Mouse (Mus musculus) neural tube, embryonic 14.5 days (tissue): ENCODE data around the gene Nol9. TPM values are rescaled to one million over a fixed set of nuclear protein-coding genes. Genes with fewer than 3 reads are reported as not detected.

Experiments used
- ATAC-seq: fragments of 200-750 bp; cut with Nextera tagmentation; 2 replicates; pipeline ENCODE4 v1.8.0; 2017; ENCODE audit warnings: low read depth, mild to moderate bottlenecking, moderate TSS enrichment, moderate library complexity
- H3K27ac ChIP-seq: fragments of 300-500 bp; sonication (generic); 2 replicates; pipeline ENCODE4 v1.5.1; 2014; ENCODE audit warnings: low read depth, mild to moderate bottlenecking, control low read depth, low read length, moderate library complexity, mixed read lengths
- H3K27me3 ChIP-seq: fragments of 300-500 bp; sonication (generic); 2 replicates; pipeline ENCODE4 v1.6.1; 2014; ENCODE audit warnings: low read length; ENCODE audit not compliant: control insufficient read depth, insufficient read depth
- H3K36me3 ChIP-seq: fragments of 300-500 bp; sonication (generic); 2 replicates; pipeline ENCODE4 v1.6.1; 2014; ENCODE audit warnings: low read length, mixed read lengths; ENCODE audit not compliant: control insufficient read depth, insufficient read depth
- H3K4me1 ChIP-seq: fragments of 300-500 bp; sonication (generic); 2 replicates; pipeline ENCODE4 v1.6.1; 2014; ENCODE audit warnings: low read length; ENCODE audit not compliant: control insufficient read depth, insufficient read depth
- H3K4me2 ChIP-seq: fragments of 300-500 bp; sonication (generic); 2 replicates; pipeline ENCODE4 v1.6.1; 2014; ENCODE audit warnings: mild to moderate bottlenecking, low read depth, low read length, control low read depth
- H3K4me3 ChIP-seq: fragments of 300-500 bp; sonication (generic); 2 replicates; pipeline ENCODE4 v1.5.1; 2014; ENCODE audit warnings: low read depth, low read length, control low read depth, mixed read lengths
- H3K9ac ChIP-seq: fragments of 300-500 bp; sonication (generic); replicated peaks from 2 replicates; pipeline ENCODE4 v1.6.1; 2014; ENCODE audit warnings: low read depth, mild to moderate bottlenecking, control low read depth, low read length, mixed read lengths
- H3K9me3 ChIP-seq: fragments of 300-500 bp; sonication (generic); 2 replicates; pipeline ENCODE4 v1.6.1; 2016; ENCODE audit warnings: low read length; ENCODE audit not compliant: control insufficient read depth
- WGBS: fragments of 180-500 bp; shearing (Covaris S2); extraction: QIAGEN DNeasy Blood & Tissue Kit; methylation state at CpG from one replicate; pipeline ENCODE4 v1.1.7; 2014; 5-methylcytosine and 5-hydroxymethylcytosine counted together
- polyA plus RNA-seq: library from polyadenylated mRNA; unstranded; fragments of >200 nt; fragmentation: Nextera tagmentation; extraction: Ambion mirVana; gene quantifications from 2 replicates; pipeline ENCODE4 v1.2.1, GENCODE M21; 2014

The Nol9 gene
- polyA plus RNA-seq, 1 experiment from 2014 or later: 26.1 TPM

DNA sequence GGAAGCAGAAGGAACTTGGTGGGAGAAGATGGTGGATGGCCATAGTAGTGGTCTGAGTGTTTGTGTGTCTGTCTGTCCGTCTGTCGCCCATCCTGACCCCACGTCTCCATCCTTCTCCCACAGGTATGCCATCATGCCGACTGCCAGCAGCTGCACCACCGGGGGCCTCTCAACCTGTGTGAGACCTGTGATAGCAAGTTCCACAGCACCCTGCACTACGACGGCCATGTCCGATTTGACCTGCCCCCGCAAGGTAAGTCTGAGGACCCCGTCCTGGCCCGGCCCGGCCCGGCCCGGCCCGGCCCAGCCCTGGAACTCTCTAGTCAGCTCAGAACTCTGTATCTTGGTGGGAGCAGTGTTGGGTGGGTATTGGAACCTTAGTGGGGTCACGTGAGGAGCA is 62.8 kb downstream of the Nol9 start:
- no peak overlapping the region for H3K9ac ChIP-seq
- 96% methylated on average over 16 of the region's 16 CpGs for WGBS
- no peak overlapping the region for H3K4me2 ChIP-seq
- no peak for ATAC-seq
- no peaks in the 10 kb centered on the region for H3K9me3 ChIP-seq
- no peak overlapping the region for H3K4me3 ChIP-seq
- H3K4me1 ChIP-seq: no peaks in the 10 kb centered on the region
- no peak overlapping the region for H3K27ac ChIP-seq
- 0 out of 2 replicates have a peak, but pooled peaks cover 4% of the 10 kb centered on the region for H3K36me3 ChIP-seq
- H3K27me3 ChIP-seq: no peaks in the 10 kb centered on the region

DNA sequence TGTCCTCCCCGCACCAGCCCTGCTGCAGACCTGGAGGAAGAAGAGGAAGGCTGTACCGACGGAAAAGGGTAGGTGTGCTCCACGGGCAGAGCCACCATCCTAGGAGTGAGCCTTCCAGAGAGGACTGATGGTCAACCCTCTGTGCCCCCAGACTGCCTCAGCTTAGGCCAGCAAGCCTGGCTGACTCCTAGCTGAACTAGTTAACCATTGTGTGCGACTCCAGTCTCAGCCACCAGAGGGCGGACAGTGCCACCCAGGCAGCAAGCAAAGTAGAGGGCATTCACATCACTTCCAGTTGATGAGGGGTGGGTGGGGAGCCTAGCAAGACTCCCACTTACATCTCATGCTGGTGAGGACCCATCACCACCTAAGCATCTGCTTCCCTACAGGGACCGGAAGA is 63.9 kb downstream of the Nol9 start:
- Histone ChIP-seq H3K27me3 (no peaks in the 10 kb centered on the region), H3K4me3 (no peak overlapping the region), H3K27ac (no peak overlapping the region), H3K36me3 (0 out of 2 replicates have a peak, but pooled peaks cover 4% of the 10 kb centered on the region), H3K9ac (no peak overlapping the region), H3K4me1 (peaks cover 8% of the 10 kb centered on the region), H3K9me3 (no peaks in the 10 kb centered on the region), H3K4me2 (no peak overlapping the region)
- 33% methylated on average over 7 of the region's 7 CpGs for WGBS
- ATAC-seq: no peak

DNA sequence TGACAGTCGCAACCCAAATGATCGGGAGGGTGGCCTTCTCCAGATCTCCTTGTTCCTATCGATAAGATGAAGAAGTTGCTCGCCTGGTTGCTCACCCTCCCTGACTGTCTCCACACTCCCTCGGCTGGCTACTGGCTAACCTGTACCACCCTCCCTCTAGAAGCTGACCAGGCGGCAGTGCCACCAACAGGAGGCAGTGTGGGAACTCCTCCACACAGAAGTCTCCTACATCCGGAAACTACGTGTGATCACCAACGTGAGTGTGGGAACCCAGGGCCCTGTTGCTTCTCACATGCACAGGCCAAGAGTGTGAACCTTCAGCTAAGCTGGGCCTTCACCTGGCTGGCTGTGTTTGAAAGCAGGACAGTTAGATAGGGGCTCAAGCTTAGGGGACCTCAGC is 67.6 kb downstream of the Nol9 start:
- H3K4me1 ChIP-seq: peaks cover 13% of the 10 kb centered on the region
- H3K27me3 ChIP-seq: no peaks in the 10 kb centered on the region
- no peak overlapping the region for H3K4me3 ChIP-seq
- no peak for ATAC-seq
- H3K9ac ChIP-seq: no peak overlapping the region
- no peak overlapping the region for H3K4me2 ChIP-seq
- WGBS: 56% methylated on average over 9 of the region's 9 CpGs
- H3K27ac ChIP-seq: no peak overlapping the region
- no peaks in the 10 kb centered on the region for H3K9me3 ChIP-seq
- H3K36me3 ChIP-seq: 0 out of 2 replicates have a peak, but pooled peaks cover 4% of the 10 kb centered on the region

DNA sequence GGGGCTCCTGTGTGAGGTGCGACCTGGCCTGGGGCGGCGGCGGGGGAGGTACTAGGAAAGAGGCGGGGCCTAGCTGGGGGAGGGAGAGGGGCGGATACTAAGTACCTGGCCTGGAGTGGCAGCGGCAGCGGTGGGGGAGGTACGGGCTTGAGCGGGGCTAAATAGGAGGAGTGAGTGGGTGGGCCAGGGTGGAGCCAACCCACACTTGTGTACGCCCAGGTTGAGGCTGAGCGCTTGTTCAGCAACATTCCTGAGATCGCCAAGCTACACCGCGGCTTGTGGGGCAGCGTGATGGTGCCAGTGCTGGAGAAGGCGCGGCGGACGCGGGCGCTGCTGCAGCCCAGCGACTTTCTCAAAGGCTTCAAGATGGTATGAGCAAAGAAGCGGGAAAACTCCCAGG is 68.4 kb downstream of the Nol9 start:
- Histone ChIP-seq H3K4me3 (peak overlapping the region; percentile 31), H3K9ac (peak overlapping the region; percentile 42), H3K27me3 (no peaks in the 10 kb centered on the region), H3K4me1 (peaks cover 13% of the 10 kb centered on the region), H3K36me3 (peaks cover 9% of the 10 kb centered on the region; the same call in 1 of the 2 replicates), H3K4me2 (peak overlapping the region; percentile 64), H3K27ac (peak overlapping the region; percentile 44; the same call in 1 of the 2 replicates), H3K9me3 (no peaks in the 10 kb centered on the region)
- 5% methylated on average over 24 of the region's 24 CpGs for WGBS
- ATAC-seq: peak; percentile 52

DNA sequence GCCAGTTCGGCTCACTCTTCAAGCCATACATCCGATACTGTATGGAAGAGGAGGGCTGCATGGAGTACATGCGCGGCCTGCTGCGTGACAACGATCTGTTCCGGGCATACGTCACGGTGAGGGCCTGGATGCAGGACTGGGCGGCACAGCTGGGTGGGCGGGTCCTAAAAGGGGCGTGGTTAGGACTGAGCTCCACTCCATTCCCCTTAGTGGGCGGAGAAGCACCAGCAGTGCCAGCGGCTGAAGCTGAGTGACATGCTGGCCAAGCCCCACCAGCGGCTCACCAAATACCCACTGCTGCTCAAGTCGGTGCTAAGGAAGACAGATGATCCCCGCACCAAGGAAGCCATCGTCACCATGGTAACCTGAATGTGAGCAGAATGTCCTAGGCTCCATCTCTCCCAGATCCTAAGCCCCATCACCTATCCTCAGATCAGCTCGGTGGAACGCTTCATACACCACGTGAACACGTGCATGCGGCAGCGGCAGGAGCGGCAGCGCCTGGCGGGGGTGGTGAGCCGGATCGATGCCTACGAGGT is 68.9 kb downstream of the Nol9 start:
- H3K9me3 ChIP-seq: no peaks in the 10 kb centered on the region
- H3K4me3 ChIP-seq: peak overlapping the region; percentile 31
- ATAC-seq: peak; percentile 95
- peak overlapping the region; percentile 44; the same call in 1 of the 2 replicates for H3K27ac ChIP-seq
- H3K36me3 ChIP-seq: peaks cover 9% of the 10 kb centered on the region; the same call in 1 of the 2 replicates
- WGBS: 7% methylated on average over 30 of the region's 30 CpGs
- H3K4me1 ChIP-seq: peaks cover 13% of the 10 kb centered on the region
- peak overlapping the region; percentile 42 for H3K9ac ChIP-seq
- no peaks in the 10 kb centered on the region for H3K27me3 ChIP-seq
- peak overlapping the region; percentile 64 for H3K4me2 ChIP-seq

DNA sequence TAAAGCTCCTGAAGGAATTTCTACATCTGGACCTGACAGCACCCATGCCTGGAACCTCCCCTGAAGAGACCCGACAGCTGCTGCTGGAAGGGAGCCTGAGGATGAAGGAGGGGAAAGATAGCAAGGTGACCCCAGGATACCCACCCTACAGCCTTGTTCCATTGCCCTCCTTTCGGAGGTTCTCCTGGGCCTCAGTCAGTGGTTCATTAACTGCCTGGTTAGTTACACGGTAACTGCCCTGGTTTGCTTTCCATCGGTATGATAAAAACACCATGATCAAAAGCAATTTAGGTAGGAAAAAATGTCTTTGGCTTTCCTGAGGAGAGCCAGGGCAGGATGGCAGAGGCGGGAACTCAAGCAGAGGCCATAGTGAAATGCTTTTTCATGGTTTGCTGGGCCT is 69.6 kb downstream of the Nol9 start:
- Histone ChIP-seq H3K9me3 (no peaks in the 10 kb centered on the region), H3K9ac (no peak overlapping the region; the same call in 1 of the 2 replicates), H3K27me3 (no peaks in the 10 kb centered on the region), H3K27ac (no peak overlapping the region), H3K4me3 (peak overlapping the region; percentile 31; the same call in 1 of the 2 replicates), H3K4me2 (peak overlapping the region; percentile 64), H3K4me1 (peaks cover 13% of the 10 kb centered on the region), H3K36me3 (peaks cover 9% of the 10 kb centered on the region; the same call in 1 of the 2 replicates)
- 78% methylated on average over 5 of the region's 5 CpGs for WGBS
- ATAC-seq: no peak

DNA sequence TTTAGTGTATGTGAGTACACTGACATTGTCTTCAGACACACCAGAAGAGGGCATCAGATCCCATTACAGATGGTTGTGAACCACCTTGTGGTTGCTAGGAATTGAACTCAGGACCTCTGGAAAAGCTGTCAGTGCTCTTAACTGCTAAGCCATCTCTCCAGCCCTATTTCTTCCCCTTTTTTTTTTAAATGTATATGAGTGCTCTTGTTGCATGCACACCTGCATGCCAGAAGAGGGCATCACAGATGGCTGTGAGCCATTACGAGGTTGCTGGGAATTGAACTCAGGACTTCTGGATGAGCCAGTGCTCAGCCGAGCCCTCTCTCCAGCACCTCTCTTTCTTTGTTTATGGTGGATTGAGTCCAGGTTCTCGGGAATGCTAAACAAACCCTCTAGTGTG is 70.4 kb downstream of the Nol9 start:
- Histone ChIP-seq H3K4me1 (peaks cover 13% of the 10 kb centered on the region), H3K36me3 (peaks cover 5% of the 10 kb centered on the region; the same call in 1 of the 2 replicates), H3K27me3 (no peaks in the 10 kb centered on the region; the same call in 1 of the 2 replicates), H3K4me3 (no peak overlapping the region), H3K4me2 (no peak overlapping the region), H3K27ac (no peak overlapping the region), H3K9me3 (no peaks in the 10 kb centered on the region), H3K9ac (no peak overlapping the region)
- WGBS: 89% methylated on average over 3 of the region's 3 CpGs
- no peak for ATAC-seq

DNA sequence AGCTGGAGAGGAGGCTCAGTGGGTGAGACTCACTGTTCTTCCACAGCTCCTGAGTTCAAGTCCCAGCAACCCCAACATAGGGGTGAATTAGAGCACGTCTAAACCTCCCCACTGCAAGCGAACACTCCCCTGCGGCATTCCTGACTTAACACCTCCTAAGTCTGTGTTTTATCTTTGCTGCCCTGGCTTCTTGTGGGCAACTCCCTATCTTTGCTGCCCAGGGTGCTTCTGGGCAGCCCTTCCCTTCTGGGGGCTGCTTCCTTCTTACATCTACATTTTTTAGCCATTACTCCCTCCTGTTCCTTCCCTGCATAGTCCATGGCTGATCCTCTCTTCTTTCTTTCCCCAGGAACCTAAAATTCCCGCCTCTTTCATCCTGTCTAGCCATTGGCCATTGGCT is 71.6 kb downstream of the Nol9 start:
- H3K4me2 ChIP-seq: no peak overlapping the region
- H3K4me3 ChIP-seq: no peak overlapping the region
- peaks cover 5% of the 10 kb centered on the region; the same call in 1 of the 2 replicates for H3K36me3 ChIP-seq
- H3K27me3 ChIP-seq: peaks cover 11% of the 10 kb centered on the region
- no peaks in the 10 kb centered on the region for H3K9me3 ChIP-seq
- 83% methylated on average over 4 of the region's 4 CpGs for WGBS
- no peak overlapping the region for H3K9ac ChIP-seq
- H3K27ac ChIP-seq: no peak overlapping the region
- peaks cover 14% of the 10 kb centered on the region for H3K4me1 ChIP-seq
- ATAC-seq: no peak
